Mouse (Mus musculus) spleen, postnatal 14 days (tissue): ENCODE measurements around the gene Magi1.

Experiments
- DNase-seq, 2 experiments: peaks; one replicate each; pipeline ENCODE4 v3.0.0; 2021 to 2022; ENCODE audit warnings: low spot score in 2 of 2

Magi1 gene

DNA sequence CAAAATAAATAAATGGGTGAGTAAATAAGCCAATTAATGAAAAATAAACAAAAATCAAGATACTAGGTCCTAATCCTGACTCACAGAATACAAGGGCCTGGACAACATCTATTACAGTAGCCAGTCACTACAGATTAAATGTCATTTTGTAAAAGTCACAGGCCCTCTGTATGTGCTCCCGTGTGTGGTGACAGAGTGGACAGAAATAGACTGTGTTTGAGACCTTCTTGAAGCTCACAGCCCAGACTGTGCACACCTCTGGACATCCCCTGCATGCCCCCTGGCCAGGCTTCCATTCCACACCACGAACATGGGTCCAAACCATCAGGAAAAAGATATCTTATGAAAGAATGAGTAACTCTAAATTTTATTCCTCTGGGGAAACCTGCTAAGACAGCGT, 300.2 kb downstream of the Magi1 start:
- no peak for DNase-seq

DNA sequence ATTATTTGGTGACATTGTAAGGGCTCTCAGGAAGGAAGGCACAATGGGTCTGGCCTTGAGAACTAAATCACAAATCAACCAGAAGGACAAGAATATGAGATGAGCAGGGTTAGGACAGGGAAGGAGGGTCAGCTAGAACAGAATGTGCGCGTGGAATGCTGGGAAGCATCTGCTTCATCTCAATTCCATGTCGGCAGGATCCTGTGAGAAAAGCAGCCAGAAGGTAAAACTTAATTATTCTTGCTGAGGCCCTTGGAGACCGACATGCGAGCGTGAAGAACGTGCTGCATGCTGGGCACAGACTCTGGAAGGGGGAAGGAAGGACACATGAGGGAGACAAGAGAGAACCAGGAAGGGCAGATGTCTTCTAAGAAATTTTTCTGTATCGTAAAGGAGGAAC, 302.5 kb downstream of the Magi1 start:
- DNase-seq = no peak

DNA sequence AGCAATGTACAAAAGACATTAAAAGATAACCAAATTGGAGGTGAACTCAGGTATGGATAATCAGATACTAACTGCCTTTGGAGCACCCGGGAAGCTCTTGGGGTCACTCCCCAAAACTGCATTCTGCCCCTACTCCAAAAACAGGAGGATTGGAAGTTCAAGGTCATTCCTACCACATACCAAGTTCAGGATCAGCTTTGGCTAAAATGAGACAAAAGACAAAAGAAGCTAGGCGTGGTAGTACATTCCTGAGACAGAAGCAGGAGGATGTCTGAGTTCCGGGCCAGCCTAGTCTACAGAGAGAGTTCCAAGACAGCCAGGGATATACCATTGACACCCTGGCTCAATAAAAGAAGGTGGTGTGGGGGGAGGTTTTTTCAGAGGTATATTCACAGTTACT, 304.5 kb downstream of the Magi1 start:
- no peak for DNase-seq

DNA sequence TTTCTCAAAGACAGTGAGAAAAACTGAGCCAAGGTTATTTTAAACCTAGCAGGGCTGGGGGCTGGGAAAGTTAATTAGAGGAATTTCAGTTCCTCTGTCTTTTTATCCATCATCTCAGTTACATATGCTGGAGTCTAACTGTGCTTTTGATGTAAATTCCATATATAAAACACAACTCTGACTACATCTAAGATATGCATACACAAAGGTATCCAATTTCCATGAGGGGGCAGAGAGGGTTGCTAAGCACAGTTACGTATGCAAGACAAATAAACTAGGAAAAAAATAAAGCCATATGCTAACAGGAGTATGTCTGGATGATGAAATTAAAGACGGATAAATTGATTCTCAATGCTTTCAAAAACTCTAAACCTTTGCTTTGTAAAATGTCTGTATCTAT, 315.0 kb downstream of the Magi1 start:
- no peak for DNase-seq

DNA sequence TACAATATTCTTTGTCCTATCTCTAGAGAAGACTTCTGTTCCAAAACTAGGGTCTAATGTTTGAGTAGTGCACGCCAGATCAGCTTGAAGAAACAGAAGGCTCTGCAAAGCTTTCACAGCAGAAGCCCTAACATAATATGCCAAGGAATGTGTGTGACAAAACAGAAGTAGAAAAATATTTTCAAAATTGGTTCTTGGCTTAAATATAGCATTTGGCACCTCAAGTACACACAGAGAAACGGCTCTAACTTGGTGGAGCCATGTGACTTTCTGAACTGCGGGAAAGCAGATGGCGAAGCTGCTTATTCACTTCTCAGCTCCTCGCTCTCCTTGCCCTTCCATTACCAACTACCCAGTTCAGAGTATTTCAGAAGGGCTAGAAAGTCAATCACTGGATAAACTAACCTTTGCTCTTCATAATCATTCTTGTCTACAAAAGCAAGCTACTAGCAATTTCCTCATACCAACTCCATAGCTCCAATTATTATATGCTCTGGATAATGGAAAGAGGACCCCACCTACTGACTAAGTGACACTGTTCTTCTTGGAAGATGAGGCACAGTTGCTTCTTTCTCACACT, 320.9 kb downstream of the Magi1 start:
- DNase-seq = no peak

DNA sequence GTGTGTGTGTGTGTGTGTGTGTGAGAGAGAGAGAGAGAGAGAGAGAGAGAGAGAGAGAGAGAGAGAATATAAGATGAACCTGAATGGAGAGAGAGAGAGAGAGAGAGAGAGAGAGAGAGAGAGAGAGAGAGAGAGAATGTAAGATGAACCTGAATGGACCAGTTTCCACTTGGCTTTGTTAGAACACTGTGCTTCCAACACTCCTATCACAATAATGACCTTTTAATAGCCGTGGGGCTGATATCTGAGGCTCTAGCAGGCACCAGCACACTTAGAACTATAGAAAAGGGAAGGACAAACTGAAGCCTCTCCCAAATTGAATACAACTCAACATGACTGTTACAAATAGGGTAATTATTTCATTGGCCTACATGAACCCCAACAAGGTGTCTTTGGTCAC, 321.9 kb downstream of the Magi1 start:
- no peak for DNase-seq

DNA sequence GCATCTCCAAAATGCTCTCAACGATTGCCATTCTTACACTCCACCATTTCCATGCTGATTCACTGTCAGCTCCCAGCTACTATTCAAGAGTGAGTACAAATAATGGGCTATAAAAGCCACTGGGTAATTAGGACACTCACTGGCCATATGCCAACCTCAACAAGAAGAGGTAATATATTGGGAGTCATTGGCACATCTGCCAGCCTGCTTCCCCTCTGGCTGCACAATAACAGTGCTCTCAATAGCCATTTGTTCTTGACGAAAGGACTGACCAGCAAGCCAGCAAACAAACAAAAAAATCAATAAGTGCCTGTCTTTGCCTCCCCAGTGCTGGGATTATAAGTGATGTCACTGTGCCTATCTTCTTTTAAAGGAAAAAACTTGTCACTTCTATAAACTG, 326.5 kb downstream of the Magi1 start:
- DNase-seq = no peak

DNA sequence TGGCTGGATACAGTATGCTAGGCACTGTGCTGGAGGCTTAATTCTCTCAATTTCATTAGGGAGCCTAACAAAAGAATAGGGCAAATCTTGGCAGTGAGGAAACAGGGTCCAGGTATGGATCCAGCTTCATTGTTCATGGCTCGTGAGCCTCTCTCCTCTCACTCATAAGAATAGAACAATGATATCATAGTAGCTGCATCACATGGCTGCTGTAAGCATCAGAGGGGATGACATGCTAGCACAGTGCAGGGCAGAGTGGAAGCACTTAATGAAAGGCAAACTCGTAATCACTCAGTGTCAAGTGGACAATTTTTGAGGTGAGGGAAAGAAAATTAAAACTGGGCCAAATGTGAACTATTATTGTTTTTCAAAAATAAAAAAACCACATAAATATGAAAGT, 337.1 kb downstream of the Magi1 start:
- no peak for DNase-seq

DNA sequence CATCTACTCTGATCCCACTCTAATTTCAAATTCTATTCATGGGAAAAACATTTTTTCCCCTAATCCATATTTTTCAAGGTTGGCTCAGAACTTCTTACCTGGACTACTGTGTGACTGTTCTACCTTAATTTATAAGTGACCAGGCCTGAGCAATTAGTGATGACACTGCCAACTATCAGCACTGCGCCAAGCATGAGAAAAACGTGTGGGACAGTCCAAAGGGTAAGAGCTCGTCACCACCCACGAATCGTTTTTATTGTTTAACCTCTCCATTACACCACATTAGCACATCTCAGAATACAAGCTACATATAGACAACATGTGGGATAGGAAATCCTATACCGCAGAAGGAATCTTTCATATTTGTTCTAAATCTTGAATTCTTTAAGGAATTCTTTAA, 347.4 kb downstream of the Magi1 start:
- no peak for DNase-seq

DNA sequence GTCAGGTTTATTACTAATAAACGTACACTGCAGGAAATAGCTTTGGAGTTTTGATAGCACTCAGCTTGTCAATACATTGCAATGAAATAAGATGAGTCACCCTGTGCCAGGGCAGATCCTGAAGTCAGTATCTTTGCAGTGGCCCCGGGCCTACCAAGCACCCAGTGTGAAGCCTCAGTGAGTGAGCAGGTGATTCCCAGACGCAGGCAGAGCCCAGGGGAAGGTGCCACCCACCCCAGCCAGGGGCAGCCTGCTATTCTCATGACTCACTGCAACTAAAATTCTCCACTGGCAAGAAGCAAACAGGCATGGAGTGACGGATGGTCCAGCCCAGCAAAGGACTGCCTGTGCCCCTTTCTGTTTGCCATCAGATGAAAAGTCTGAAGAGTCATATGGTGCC, 347.9 kb downstream of the Magi1 start:
- no peak for DNase-seq

DNA sequence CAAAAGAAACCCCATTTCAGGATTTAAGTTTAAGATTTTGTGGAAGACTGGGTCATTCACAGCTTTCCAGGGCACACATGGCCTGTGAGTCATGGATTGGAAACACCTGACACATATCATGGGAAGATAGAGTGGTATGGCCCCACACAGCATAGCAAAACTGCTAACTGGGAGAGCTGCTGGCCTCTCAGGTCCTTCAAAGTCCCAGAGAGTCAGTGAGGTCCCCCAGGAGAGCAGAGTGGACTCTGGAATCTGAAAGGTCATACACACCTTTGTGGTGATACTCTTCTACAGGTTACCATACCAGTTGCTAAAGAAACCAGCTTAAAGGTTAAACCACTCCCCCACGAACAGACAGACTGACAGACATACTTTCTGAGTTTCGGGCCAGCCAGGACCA, 349.0 kb downstream of the Magi1 start:
- DNase-seq = no peak

DNA sequence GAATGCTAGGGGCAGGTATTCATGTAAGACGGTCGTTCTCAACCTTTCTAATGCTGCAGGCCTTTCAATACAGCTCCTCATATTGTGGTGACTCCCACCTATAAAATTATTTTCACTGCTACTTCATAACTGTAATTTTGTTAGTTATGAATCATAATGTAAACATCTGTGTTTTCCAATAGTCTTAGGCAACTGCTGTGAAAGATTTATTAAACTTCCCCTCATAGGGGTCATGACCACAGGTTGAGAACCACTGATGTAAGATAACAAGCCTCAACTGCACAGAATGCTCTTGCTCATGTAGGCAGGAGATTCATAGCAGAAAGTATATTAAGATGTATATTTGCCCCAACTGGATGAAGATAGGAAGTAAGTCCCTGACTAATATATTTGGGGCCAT, 359.1 kb downstream of the Magi1 start:
- no peak for DNase-seq

DNA sequence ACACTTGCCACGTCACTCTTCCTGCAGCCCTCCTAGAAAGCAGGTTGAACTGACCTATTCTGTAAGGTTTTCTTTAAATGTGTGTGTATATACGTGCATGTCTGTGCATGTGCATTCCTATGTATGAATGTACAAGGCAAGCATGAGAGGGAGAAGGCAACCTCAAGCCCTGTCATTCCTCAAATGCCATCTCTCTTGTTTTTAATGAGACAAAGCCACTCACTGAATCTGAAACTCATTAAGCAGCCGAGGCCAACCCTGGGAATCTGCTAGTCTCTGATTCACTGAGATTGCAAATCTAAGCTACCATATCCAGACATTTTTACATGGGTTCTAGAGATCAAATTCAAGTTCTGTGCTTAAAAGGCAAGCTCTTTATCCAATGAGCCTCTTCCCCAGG, 359.7 kb downstream of the Magi1 start:
- no peak for DNase-seq

DNA sequence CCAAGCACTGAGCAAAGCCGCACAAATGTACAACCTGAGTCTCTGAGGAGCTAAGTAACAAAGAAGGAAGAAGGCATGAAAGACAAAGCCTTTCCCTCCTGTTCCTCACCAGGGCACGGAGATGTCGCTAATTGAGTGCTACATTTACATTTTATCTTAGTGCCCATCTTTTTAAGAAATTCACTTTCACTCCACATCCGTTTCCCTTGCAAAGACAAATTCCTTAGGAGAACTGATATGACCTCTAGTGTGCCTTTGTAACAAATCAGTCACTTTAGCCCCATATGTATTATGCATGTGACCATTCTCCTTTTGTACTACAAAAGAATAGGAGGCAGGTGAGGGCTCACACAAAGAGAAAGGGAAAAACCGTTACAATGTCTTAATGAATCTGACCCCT, 360.4 kb downstream of the Magi1 start:
- no peak for DNase-seq

DNA sequence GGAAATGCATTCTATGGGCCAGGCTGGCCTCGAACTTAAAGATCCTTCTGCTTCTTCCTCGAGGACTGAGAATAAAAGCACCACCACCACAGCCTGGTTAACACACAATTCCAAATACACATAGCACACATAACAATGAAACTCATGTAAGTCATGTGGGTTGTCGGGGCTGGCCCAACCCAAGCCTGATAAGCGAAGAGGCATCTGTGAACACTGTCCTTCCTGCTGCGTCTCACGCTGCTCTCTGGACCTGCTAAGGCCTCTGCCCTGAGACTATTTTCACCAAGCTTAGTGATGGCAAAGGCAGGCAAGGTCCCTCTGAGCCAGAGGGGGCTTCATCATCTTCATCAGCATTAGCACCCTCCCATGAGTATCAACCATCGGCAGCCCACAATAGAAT, 360.8 kb downstream of the Magi1 start:
- no peak for DNase-seq

DNA sequence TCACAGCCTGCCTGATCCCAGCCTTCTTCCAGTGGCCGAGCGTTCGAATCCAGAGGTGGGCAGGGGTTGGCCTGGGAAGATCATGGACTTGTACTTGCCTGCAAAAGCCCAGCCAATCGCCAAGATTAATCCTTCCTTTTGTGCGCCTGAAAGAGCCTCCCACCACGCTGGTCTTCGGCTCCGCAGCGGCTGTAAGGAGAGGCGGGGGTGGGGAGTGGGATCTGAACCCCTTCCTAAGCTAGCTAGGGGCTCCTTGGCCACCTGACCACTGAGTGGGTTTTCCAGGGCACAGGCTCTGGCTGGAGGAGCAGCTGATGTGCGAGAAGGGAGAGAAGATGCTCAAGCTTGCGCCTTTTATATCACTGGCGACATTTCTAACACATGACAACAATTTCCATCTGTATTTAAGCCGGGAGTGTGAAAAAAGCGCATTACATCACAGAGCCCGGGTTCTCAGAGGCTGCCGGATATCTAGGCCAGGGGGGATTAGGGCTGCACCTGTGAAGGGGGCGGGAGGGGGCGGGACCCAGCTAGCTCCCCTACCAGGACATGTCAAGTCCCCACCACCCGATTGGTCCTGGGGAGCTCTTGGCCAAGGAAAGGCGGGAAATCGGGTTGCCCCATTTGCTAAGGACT, 370.4 kb downstream of the Magi1 start:
- no peak for DNase-seq

DNA sequence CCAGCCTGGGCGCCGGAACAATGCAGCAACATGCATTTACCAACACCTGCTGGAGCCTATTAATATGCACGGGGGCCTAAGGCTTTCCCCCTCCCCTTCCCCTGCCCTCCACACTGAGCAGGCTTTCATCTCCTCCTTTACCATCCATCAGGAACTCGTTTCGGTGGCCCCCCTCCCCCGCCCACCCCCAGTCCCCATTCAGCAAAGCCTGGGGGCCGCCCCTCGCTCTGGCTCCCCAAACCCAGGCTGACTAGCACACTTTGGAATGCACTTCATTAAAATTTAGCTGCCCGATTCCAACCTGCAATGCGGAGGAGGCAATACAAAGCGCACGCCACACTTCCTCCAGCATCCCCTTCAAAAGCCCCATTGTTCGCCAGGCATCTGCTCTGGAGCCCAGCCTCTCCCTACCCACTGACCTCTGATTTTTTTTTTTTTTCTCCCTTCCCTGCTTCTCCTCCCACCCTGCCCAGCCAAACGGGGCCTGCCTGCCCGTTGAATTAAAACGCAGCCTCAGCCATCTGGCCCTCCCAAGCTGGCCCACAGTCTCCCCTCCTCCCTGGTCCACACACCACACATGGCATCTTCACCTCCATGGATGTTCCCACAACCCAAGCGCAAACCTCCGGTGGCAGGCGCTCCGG, 371.0 kb downstream of the Magi1 start:
- DNase-seq = no peak

DNA sequence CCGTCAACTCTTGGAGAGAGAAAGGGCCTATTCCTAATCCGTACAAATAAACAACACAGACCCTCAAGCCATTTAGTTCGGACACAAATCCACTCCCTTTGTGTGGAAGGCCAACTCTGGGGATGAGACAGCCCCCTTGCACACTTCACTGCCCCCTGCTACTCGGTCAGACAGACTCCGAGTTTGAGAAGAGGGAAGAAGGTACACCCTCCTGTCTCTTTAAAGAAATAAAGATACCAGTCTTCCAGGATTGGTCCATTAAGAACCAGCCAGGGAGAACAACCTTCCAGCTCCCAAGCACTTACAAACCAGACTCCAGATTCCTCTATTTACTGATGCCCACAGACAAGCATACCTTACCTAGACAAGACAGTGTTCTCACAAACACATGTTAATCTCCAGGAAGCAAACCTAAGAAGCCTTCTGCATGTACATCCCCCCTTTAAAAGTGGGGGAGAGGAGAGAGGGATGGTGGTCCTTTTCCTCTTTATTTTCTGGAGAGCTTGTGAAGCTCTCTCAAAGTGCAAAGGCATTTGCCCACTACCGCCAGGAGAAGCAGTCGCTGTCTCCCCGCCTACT, 371.6 kb downstream of the Magi1 start:
- no peak for DNase-seq

DNA sequence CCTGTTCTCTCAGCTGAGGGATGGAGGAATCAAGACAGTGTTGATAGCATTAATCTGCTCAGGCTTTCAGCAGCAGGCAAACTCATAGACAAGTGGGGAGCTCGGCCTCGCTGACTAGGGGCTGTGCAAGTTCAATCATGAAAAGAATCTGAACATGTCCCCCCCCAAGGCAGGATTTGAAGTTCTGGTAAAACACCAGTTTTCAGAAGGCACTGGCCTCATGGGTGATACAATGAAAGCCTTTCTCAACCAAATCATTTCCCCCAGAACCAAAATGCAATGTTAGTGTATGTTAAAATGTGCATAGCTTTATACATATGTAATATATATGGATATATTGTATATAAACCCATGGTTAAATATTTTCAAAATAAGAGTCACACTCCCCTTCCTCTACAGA, 372.3 kb downstream of the Magi1 start:
- DNase-seq = no peak

DNA sequence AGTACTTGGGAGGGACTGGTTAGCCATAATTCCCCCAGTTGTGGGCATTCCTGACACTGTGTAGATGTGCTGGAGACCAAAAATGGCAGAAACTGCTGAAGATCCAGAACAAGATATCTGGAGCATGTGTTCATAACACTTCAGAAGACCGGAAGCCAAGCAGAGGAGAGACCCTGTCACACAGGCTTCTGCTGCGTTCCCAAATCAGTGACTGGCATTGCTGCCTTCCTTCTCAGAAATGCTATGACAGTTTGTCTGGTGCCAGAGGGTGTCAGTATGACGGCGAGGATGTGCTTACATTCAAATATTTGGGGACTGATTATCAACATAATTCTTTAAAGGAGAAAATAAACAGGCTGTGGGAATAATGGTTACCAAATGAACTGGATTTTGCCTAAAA, 373.7 kb downstream of the Magi1 start:
- DNase-seq = no peak

DNA sequence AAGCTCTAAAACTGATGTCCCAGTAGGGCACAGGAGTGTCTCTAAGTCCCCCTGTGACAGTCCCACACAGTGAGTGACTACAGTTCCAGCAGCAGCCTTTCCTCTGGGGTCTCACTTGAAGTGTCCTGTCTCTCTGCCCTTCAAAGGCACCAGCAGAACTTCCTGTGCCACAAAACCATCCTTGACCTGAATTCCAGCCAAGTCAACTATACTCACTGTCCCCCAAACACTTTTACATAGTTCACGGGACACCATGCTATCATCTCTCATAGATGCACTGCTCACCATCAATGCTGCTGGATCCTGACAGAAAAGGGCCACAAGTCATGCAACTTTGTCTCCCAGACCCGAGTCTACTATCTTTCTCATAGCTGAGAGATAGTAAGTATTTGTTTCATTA, 378.7 kb downstream of the Magi1 start:
- DNase-seq = no peak

DNA sequence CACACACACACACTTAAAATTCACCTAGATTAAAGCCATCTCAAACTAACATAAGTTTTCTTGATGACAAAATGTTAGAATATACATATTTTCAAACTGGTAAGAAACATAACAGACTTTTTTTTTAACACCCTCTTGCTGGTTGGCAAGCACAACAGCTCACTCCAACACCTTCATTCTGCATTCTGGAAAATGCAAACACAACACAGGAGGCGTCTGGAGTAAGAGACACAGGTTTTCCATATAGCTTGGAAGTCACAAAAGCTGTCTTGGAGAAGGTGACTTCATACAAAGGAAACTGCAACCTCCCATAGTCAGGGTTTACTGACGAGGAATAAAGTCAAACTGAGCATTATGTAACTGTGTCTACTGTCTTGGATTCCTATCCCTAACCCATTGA, 381.5 kb downstream of the Magi1 start:
- no peak for DNase-seq

DNA sequence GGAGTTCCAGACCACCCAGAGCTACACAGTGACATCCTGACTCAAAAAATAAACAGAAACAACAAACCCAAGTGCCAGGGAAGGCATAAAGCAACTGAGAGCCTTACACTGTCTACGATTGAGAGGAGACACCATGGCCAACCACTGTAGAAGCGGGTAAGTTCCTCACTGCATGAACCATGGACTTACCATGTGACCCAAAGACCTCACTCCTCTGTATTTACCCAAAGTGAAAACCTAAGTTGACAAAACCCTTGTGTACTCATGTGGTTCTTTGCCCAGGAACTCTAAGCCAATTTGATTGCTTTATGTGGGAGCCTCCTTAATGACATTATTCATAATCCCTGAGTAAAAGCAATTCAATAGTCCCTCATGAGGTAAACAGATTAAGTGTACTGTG, 382.3 kb downstream of the Magi1 start:
- DNase-seq = no peak
